Mouse (Mus musculus): ENCODE measurements around the gene Slc30a6.
A peak's percentile ranks its signal among the peaks of the same experiment; 100 is the strongest.

The Slc30a6 gene

DNA sequence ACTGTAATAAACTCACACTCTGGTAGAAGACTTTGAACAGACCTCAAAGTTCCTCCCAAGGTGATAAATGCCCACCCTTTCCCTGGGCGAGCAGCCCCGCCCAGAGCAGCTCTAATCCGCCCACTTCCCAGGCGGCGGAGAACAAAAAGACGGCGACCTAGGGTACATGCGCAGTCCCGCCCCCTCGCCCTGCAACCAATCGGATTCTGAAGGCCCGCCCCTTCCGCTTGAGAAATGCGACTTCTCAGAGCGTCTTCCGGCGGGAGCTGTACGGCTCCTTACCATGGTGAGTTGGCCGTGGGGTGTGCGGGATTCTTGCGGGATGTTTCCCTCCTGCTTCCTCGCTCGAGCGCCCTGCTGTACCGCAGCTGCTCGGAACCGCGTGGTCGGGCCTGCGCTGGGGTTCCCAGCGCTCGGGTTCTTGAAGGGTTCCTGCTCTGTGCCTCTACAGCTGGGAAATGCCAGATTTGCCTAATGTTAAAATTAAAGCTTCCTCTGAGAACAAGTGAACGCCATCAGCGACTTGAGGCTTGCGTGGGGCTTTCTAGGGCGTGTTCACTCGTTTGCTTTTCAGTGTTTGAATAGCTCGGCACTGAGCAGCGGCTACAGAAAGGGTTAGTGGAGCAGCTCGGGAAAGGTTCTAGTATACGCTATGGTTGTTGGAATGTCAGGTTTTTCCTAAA, at the start of gene Slc30a6:
Gene Slc30a6 (plus strand): TSS at position 226 of the 683 bp plus-strand sequence.
- peak; percentile 97 for DNase-seq

DNA sequence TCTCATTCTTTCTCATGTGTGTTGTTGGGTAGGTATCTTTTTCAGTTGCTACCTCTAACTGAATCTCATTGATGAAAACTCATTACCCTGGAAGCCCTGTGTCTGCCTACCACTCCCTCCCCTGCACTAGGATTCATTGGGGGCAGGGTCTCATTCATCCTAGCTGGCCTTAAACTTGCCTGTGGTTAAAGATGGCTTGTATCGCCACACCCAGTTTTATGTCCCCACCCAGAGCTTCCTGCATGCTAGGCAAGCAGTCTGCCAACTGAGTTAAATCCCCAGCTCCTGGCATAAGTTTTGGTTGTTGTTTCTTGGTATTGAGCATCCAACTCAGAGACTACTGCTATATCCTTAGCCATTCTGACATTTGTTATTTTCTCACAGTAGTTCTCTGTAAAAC, 31.8 kb upstream of the Slc30a6 start:
- DNase-seq, result no peak

DNA sequence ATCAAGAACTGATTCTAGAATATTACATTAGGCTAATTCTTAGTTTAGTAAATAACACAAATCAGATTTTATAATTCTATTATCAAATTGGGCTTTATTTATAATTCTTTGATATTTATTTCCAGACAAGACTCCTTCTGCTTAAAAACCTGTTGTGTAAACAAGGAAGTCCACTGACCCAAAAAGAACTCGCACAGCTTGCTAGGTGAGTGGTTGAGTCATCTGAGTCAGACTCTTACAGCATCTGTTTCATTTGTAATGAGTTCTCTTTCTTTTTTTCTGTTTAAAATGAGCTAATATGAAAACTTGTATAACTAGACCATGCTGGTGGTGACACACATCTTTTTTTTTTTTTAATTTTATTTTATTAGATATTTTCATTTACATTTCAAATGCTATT, 18.5 kb upstream of the Slc30a6 start:
- DNase-seq, result no peak

DNA sequence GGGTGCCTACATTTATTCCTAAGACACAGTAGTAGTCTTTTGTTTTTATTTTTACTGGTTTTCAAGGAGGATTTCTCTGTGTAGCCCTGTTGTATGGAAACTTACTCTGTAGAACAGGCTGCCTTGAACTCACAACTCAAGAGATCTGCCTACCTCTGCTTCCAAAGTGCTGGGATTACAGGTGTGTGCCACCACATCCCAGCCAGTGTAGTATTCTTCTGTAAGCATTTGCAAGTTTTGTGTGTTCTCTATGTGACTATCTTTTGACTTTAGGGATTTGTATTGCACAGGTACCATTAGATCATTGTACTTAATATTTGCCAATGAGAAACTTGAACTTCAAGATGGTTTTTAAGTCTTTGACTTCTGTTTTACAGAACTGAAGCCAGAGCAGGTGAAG, 8.8 kb upstream of the Slc30a6 start:
- no peak for DNase-seq

DNA sequence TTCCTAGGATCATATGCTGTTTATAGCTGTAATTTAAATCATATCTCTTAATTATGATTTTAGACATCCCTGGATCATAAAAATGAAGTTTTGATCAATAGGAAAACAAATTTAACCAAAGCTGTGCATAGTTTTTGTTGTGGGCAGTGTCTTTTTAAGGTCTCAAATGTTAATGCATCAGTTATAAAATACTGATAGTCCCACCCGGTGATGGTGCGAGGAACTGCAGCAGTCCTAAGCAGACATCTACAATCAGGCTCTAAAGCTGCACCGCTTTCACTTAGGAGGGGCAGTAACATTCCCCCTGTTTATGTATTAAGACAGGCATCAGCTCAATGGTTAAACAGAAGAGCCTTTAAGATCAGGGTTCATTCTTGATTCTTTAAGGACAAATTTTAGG, 5.6 kb upstream of the Slc30a6 start:
- no peak for DNase-seq

DNA sequence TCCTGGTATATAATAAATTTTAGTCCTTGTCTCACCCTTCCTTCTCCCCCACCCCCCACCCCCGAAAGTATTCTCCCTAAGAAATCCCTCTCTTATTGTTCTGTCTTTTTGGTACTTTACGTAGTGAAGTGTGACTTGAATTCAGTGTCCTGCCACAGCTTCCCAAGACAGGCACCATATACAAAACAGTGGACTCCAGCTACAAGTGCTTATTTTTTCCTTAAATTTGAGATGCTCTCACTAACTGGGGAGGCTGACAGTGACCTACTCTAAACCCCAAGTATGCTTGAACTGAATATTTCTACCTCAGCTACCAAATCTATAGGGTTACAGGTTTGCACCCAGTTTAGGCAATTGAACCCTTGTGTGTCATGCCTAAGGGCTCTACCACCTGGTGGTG, 1.0 kb upstream of the Slc30a6 start:
- DNase-seq, result no peak

DNA sequence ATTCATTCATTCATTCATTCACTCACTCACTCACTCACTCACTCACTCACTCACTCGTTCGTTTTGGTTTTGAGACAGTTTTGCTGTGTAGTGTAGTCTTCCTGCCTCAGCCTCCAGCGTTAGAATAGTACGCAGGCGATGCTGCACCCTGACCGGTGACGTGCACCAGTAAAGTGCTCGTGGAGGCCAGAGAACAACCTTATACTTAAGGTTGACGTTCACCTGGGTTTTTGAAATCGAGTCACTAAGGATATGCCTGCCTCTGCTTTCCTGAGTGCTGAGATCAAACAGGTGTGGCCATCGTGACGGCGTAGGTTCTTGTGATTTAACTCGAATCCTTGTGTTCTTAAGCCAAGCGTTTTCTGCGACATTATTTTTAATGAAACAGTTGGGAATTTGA, 553 bp upstream of the Slc30a6 start:
- no peak for DNase-seq

- no peak for DNase-seq
Observed at GRCm38 (mm10) chr17:74396766-74397165, 1.4 kb downstream of the Slc30a6 start.

- no peak for DNase-seq
Observed at GRCm38 (mm10) chr17:74397173-74397572, 1.8 kb downstream of the Slc30a6 start.

DNA sequence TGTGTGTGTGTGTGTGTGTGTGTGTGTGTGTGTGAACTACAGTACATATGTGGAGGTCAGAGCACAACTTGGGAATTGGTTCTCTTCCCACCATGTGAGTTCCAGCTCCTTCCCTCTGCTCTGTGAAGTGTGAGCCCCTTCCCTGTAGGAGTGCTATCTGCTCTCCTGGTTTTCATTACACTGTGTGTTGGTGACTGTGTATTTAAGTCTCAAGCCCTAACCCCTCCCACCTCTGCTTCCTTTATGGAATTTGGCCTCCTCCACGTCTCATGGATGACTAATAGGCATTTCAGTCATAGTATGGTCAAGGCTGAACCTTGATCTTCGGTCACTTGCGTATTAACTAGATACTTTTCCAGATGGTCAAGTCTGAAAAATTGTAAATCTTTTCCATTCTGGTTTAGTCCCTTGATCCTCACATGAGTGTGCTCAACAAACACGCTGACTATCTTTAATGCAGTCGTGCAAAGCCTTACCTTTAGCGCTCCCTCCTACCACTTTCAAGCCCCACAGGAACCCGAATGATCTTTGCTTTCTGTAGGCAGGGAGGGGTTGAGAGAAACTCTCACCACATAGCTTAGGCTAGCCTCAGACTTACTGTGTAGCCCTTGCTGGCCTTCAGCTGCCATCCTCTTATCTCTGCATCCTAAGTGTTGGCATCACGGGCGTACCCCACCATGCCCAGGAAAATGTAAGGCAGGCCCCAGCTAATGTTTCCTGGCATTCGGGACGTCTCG, 7.2 kb downstream of the Slc30a6 start:
- no peak for DNase-seq

DNA sequence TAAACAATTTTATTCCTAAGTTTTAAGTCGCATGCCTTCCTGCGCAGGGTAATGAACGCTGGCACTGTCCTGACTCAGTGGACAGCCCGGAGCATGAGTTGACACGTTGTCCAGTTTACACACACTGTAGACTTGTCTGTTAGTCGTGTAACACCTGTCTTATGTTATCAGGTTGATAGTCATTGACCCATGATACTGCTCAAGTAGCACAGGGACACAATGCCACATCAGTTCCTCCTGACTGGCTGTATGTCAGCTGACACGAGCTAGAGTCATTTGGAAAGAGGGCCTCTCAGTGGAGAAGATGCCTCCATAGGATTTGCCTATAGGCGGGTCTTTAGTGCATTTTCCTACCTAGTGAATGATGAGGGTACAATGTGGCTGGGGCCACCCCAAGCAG, 11.1 kb downstream of the Slc30a6 start:
- DNase-seq, result no peak

DNA sequence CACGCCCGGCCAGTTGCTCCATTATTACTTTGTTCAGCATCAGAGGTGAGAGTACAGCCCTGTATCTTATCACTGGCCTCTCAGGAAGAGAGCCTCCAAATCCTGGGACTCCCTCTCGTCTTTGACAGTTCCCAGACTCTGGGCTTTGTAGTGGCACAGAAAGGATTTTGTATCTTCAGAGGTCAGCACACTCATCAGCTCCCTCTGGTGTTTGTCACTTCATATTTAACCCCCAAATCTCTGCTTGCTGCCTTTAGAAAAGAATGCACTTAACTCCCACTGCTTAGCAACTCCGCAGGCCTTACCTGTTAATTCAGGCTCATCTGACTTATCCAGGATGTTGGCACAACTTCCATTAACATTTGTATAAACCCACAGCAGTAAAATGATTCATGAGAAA, 14.3 kb downstream of the Slc30a6 start:
- no peak for DNase-seq

- DNase-seq, result no peak
Observed at GRCm38 (mm10) chr17:74413324-74413723, 17.9 kb downstream of the Slc30a6 start.

DNA sequence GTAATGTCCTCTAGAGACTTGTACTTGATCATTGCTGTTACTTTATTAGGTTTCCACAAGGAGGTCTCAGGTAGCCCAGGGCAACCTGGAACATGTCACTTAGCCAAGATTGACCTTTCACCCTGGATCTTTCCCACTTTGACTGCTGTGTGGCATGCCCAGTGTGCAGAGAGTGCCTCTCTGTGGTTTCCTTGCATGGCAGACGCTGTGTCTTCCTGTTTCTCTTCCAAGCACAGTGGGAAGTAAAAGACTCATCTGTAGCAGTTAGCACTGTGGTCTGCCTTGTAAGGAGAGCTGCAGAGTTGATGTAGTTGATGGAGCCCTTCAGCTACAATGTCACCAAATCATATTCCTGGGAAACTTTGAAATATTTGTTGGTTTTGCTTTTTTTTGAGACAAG, 19.3 kb downstream of the Slc30a6 start:
- no peak for DNase-seq

- DNase-seq, result no peak
Observed at GRCm38 (mm10) chr17:74416841-74417360, 21.5 kb downstream of the Slc30a6 start.

GRCm38 (mm10) chr17:74418171-74418570, 22.8 kb downstream of the Slc30a6 start:
- no peak for DNase-seq

GRCm38 (mm10) chr17:74420656-74421055, 25.2 kb downstream of the Slc30a6 start:
- DNase-seq, result no peak

DNA sequence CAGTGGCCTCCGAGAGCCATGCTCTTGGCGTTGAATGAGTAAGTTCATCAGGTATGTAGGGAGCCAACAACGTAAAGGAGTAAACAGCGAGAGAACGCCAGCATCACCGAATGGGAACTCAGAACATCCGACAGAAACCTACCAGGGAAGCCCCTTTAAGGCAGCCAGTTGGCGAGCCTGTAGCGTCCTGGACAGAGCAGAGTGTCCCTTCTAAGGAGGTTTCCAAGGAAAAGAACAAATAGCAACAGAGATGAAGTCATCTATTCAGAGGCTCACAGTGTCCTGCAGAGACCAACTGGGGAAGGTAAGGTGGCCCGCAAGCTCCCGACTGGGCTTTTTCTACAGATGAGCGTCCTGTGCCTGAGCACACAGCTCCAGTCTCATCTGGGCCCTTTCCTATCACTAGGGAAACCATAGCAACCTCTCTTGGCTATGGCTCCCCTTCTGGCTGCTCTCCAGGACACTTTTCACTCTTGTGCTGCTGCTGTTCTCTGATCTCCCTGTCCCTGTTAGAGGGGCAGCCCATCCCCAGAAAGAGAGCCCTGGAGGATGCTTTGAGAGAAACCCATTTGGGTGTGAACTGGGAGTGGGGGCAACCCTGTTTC, 29.1 kb downstream of the Slc30a6 start:
- no peak for DNase-seq

DNA sequence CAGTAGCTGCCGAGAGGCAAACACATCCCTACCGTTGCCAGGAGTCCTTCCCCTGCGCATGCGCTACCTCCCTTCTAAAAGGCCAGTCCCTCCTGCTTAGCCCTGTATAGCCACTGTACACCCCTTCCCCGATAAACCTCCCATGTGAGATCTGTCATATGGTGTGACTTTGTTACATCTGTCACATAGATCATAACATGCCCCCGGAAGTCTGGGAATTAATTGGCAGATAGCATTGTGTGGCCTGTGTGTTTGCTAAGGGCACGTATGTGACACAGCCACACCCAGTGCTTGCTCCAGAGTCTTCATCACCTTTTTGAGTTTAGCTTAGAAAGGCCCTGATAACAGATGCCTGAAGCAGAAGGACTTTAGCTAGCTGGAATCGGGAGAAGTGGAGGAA, 34.7 kb downstream of the Slc30a6 start:
- DNase-seq, result no peak

DNA sequence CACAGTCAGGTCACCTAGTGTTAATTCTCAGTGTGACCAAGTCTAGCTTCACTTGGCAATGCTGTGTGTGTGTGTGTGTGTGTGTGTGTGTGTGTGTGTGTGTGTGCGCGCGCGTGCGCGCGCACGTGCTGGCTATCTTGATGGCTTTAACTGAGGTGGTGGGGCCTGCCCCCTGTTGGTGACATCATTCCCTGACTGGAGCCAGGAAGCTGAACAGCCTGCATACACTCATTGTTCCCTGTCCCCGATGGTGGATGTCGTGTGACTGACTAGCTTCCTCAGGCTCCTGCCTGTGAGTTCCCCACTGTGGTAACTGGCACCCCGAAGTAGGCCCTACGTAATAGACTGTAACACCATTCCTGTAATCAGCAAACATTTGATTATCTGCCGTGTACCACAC, 36.1 kb downstream of the Slc30a6 start:
- no peak for DNase-seq

GRCm38 (mm10) chr17:74432631-74433030, 37.2 kb downstream of the Slc30a6 start:
- DNase-seq, result no peak

DNA sequence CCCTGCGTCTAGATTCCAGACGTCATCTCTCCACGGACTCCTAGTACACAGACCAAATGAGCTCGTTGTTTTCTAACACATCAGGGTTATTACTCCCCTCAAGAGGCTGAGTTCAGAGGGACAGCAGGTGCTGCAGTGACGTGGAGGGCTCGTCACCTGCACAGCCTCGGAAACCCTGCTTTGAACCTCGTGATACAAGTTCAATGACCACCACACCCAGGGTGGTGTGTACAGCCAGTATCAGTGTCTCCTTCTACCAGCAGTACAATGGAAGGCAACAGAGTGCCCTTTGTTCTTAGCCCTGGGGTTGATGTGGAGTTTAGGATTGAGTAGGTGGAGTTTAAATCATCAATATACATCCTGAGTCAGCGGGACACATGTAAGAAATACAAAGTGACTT, 42.4 kb downstream of the Slc30a6 start:
- no peak for DNase-seq

DNA sequence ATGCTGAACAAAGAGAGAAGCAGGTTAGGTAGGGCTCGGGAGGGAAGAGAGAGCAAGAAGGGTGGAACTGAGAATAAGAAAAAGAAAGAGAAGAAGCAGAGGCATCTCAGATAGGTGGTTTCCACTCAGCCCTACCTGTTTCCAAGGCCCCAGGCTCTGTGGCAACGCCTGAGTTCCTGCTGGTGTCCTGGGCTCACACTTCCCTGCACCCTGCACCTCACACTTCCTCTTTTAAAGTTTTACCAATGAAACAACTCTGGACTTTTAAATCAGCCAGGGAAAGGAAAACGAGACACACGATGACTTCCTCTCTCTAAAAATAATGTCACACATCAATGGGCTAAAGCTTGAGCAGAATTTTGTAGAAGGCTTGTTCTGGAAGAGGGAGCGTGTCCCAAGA, 45.1 kb downstream of the Slc30a6 start:
- no peak for DNase-seq

- no peak for DNase-seq
Observed at GRCm38 (mm10) chr17:74449776-74450175, 54.4 kb downstream of the Slc30a6 start.
